Comparison of ENCODE assay signal across 8 mouse cellular contexts in genomic region chr1:42261800-42262199, GRCm38 (mm10).
DNase-seq lines count a peak whose midpoint lies in the region; ATAC-seq and TF ChIP-seq lines count a peak whose summit lies in the region.

No protein-coding gene starts in this region.

- H3K36me3 ChIP-seq in forebrain, embryonic 13.5 days (ENCODE audit: poor library complexity, severe bottlenecking) = no peaks in the 10 kb centered on the region

- WGBS in forebrain, embryonic 13.5 days = 2% methylated on average over 13 of the region's 13 CpGs
- 23% methylated on average over 13 of the region's 13 CpGs for WGBS in olfactory bulb, adult 2 months

- H3K27me3 ChIP-seq in forebrain, embryonic 13.5 days = no peaks in the 10 kb centered on the region

- H3K27ac ChIP-seq in left cerebral cortex, adult 2 months = peak overlapping the region; percentile 92
- H3K27ac ChIP-seq in forebrain, embryonic 13.5 days = peak overlapping the region; percentile 98
- H3K27ac ChIP-seq in olfactory bulb, adult 2 months (ENCODE audit: insufficient read depth, low read depth, low read length) = no peak overlapping the region

- H3K9me3 ChIP-seq in forebrain, embryonic 13.5 days (replicated peaks) = no peaks in the 10 kb centered on the region; the same call in 1 of the 2 replicates

- no peak for ATAC-seq in forebrain, embryonic 13.5 days

- DNase-seq in left cerebral cortex, adult 2 months (ENCODE audit: extremely low spot score in 1 of 2, low spot score in 2 of 2) = no peak
- no peak for DNase-seq in left cerebral cortex, postnatal 4 days
- DNase-seq in kidney, postnatal 25 days = peak; percentile 38 to 46
- no peak for DNase-seq in gastrocnemius, postnatal 25 days
- DNase-seq in thymus, postnatal 10 days (ENCODE audit: low spot score in 2 of 2) = no peak
- DNase-seq in cerebellum, adult 11-12 months = no peak

- TF ChIP-seq POLR2A in olfactory bulb, adult 2 months (IDR thresholded peaks at IDR 0.05; ENCODE audit: insufficient read depth, low read depth, low read length) = no peak

- intact Hi-C loops in left cerebral cortex, adult 2 months (cut with DNase I) = loop anchor here (2.0 kb wide), 1 partner anchor 431 kb away; no protein-coding TSS in a partner anchor
- intact Hi-C loops in left cerebral cortex, postnatal 4 days (cut with DNase I) = loop anchor here (2.0 to 10.0 kb wide), 3 partner anchors 283 to 429 kb away; no protein-coding TSS in a partner anchor

- peaks cover 64% of the 10 kb centered on the region for H3K4me1 ChIP-seq in forebrain, embryonic 13.5 days
- H3K4me1 ChIP-seq in olfactory bulb, adult 2 months (ENCODE audit: control insufficient read depth, insufficient read depth, low read length) = peaks cover 12% of the 10 kb centered on the region

- H3K4me2 ChIP-seq in forebrain, embryonic 13.5 days = peak overlapping the region; percentile 60

- TF ChIP-seq CTCF in left cerebral cortex, adult 2 months (IDR thresholded peaks at IDR 0.05) = no peak
- TF ChIP-seq CTCF in olfactory bulb, adult 2 months (IDR thresholded peaks at IDR 0.05; ENCODE audit: insufficient read depth, low read depth, low read length) = no peak

- H3K4me3 ChIP-seq in left cerebral cortex, adult 2 months = peak overlapping the region; percentile 50
- peak overlapping the region; percentile 34 for H3K4me3 ChIP-seq in forebrain, embryonic 13.5 days
- H3K4me3 ChIP-seq in olfactory bulb, adult 2 months (ENCODE audit: insufficient read depth, low read depth, low read length) = peak overlapping the region; percentile 20; the same call in 1 of the 2 replicates

- peak overlapping the region; percentile 70 for H3K9ac ChIP-seq in forebrain, embryonic 13.5 days

Comparison
In these comparisons a context has a peak if more than half of its experiments do, and no peak if none do; other contexts are left out.
1. DNase-seq: peak in kidney, postnatal 25 days (2 of 2); none in left cerebral cortex, adult 2 months (0 of 2), left cerebral cortex, postnatal 4 days (single experiment), gastrocnemius, postnatal 25 days (single experiment), thymus, postnatal 10 days (0 of 2) and cerebellum, adult 11-12 months (single experiment).
2. Peak in every context shown above with its lines, with median percentiles within 50 percentile points of each other: H3K4me3 ChIP-seq.